Mouse (Mus musculus): ENCODE measurements around the gene Prrc2b.

Gene Prrc2b

DNA sequence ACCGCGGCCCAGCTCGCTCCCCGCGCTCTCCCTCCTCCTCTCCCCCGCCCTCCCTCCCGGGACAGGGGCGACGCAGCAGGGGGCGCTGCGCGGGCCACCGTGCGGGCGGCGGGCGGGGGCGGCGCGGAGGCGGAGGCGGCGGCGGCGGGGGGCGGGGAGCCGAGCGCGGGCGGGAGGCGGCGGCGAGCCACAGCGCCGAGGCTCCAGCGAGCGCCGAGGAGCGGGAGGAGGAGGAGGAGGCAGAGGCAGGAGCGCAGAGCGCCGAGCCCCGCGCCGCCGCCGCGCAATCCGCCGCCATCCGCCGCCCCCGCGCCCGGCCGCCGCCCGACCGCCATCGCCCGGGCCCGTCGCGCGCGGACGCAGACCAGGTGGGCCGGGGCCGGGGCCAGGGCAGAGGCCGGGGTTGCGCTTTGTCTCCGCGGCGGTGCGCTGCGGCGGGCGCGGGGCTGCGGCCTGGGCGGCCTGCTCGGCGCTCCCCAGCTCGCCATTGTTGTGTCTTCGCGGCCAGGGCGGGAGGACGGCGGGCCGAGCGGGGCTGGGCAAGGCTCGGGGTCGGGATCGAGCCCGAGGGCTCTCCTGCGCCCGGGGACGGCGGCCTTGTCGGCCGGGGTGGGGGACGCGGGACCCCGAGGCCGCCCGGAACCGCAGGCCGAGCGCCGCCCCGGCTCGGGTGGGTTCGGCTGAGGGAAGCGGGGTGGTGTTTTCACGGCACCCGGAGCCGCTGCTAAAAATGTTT is at the start of gene Prrc2b:
Prrc2b (plus strand) TSS at position 159 of the 736 bp plus-strand sequence.
- in situ Hi-C loops (cut with MboI, MseI): no loop called here

DNA sequence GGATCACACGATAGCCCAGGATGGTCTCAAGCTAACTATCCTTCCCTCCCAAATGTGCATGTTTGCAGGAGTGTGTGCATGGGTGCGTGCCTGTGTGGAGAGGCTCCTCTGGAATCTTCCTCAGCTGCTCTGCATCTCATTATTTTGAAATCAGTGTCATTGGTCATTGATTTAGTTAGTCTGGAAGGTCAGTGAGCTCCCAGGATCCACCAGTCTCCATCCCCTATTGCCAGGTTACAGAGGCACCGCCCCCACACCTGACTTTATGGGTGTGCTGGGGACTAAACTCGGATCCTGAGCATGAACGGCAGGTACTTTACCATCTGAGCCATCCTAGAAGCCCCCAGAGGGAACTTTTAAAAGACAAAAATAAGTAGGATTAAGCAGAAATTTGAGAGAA is 47.9 kb upstream of the Prrc2b start:
- in situ Hi-C loops (cut with MboI, MseI): no loop called here

DNA sequence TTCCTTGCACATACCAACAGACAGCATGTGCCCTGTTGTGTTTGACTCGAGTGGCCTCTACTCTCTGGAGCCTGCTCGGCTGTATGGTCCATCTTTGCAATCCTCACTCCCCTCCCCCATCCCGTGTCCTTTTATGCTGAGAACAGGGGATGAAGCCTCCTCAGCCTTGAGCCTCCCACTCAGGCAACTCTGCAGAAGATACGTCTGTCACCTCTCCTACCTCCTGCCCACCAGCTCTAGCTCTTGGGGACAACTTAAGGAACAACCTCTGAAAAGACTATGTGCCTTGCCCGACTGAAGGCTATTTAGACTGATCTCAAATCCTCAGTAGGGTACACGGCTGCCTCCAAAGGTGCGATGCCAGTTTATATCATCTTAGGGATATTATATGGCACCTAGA is 47.3 kb upstream of the Prrc2b start:
- in situ Hi-C loops (cut with MboI, MseI): no loop called here

DNA sequence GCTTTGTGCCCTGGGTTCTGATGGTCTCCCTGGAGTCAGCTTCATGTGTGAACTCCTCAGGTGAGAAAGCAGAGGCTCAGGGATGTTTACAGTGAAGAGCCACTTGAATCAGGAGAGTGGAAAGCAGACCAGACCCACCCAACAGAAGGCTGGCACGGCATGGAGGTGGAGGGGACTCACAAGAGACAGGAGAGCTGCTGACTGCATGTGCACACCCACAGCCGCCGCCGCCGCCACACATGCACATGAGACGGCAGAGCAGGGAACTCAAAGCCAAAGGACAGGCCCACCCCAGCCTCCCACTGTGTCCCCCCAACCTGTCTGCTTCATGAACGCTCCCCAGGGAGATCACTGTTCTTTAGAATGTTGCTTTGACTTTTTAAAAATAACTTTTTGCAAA is 46.8 kb upstream of the Prrc2b start:
- in situ Hi-C loops (cut with MboI, MseI): no loop called here

GRCm38 (mm10) chr2:32105117-32105913 is 45.6 kb upstream of the Prrc2b start:
- in situ Hi-C loops (cut with MboI, MseI): no loop called here

GRCm38 (mm10) chr2:32105930-32106329 is 45.0 kb upstream of the Prrc2b start:
- in situ Hi-C loops (cut with MboI, MseI): no loop called here

- in situ Hi-C loops (cut with MboI, MseI): no loop called here
Measured at GRCm38 (mm10) chr2:32111268-32111667, 39.6 kb upstream of the Prrc2b start.

DNA sequence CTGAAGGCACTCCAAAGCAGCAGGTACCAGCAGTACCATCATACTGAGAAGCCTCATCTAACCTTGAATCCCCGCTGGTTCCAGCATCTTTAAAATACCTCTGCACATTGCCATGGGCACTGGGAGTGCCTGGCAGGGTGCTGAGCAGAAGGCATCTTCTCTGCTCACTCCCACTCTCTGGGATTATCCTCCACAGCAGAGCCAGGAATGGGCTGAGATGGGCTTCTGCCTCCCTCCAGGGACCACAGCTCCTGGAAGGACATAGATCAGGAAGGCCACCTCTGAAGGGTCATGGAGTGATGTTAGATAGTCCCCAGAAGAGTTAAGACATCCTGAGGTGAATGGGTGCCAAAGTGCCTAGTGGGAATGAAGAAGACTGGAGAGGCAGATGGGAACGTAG is 38.3 kb upstream of the Prrc2b start:
- in situ Hi-C loops (cut with MboI, MseI): no loop called here

GRCm38 (mm10) chr2:32115851-32116268 is 35.0 kb upstream of the Prrc2b start:
- in situ Hi-C loops (cut with MboI, MseI): no loop called here

GRCm38 (mm10) chr2:32119802-32120750 is 30.8 kb upstream of the Prrc2b start:
- in situ Hi-C loops (cut with MboI, MseI): no loop called here

- in situ Hi-C loops (cut with MboI, MseI): no loop called here
Measured at GRCm38 (mm10) chr2:32121150-32121549, 29.7 kb upstream of the Prrc2b start.

- in situ Hi-C loops (cut with MboI, MseI): no loop called here
Measured at GRCm38 (mm10) chr2:32121785-32122184, 29.1 kb upstream of the Prrc2b start.

GRCm38 (mm10) chr2:32127653-32128535 is 23.0 kb upstream of the Prrc2b start:
- in situ Hi-C loops (cut with MboI, MseI): no loop called here

DNA sequence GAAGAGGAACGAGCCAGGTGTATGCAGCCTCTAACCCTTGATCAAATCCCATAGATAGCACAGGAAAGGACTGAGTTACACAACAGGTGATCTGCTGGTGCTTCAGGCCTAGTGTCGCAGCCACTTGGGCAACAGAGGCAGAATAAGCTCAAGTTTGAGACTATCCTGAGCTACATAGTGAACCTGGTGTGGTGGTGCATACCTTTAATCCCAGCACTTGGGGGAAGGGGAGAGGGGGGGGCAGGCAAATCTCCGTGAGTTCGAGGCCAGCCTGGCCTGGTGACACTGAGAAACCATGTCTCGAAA is 22.4 kb upstream of the Prrc2b start:
- in situ Hi-C loops (cut with MboI, MseI): no loop called here

- in situ Hi-C loops (cut with MboI, MseI): loop anchor here (5.0 to 10.0 kb wide), 4 partner anchors 42 to 985 kb away; partner anchors contain the start of gene Fnbp1
Measured at GRCm38 (mm10) chr2:32129383-32130074, 21.4 kb upstream of the Prrc2b start.

GRCm38 (mm10) chr2:32130435-32130834 is 20.4 kb upstream of the Prrc2b start:
- in situ Hi-C loops (cut with MboI, MseI): loop anchor here (5.0 to 10.0 kb wide), 4 partner anchors 43 to 986 kb away; partner anchors contain the start of gene Fnbp1

DNA sequence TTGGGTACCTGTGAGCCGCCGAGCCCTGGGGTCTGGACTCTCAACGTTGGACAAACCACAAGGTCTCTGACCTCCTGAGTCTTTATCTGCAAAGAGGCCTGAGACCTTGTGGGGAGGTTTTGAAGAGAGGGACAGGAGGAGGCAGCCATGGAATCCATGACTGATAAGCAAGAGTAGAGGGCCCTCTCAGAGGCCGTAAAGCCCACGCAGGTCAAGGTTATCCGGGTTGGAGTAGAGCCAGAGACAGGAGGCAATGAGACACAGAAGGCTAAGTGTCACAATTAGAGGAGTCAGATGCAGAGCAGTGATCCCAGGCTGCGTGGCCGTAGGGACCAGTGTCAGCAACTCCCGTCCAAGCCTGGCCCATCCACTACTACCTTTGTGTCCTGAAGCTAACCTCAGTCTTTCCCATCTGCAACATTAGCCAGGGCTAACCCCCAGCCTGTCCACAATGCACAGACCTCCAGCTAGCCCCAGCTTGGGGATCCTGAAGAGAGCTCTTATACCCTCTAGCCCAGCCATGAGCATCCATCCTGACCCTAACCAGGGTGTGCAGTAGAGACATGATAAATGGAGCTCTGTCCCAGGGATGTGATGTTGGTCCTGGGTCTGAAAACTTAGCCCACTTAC is 19.6 kb upstream of the Prrc2b start:
- in situ Hi-C loops (cut with MboI, MseI): loop anchor here (5.0 to 10.0 kb wide), 4 partner anchors 44 to 987 kb away; partner anchors contain the start of gene Fnbp1

DNA sequence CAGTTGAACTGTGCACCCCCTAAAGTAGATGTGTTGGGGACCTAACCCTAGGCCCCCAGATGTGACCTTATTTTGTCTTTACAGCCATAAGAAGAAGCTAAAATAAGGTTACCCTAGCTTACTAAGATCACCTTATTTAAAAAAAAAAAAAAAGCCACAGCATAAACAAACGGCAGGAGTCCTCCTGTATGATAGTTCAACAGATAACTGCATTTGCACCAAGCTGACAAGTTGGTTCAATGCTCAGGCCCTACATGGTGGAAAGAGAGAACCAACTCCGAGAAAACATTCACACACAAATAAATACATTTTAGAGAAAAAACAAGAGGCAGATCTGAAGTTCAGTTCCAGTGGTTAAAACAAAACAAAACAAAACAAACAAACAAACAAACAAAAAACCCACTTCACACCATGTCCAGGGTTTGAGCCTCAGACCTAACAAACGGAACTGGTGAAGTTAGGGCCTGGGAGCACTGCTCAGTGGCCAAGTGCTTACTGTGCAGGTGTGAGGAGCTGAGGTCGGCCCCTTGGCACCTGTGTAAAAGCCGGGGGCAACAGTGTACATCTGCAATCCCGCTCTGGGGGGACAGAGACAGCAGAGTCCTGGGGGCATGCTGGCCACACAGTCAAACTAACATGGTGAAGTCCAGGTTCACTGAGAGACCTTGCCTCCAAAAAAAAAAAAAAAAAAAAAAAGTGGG is 18.9 kb upstream of the Prrc2b start:
- in situ Hi-C loops (cut with MboI, MseI): loop anchor here (5.0 to 10.0 kb wide), 4 partner anchors 45 to 987 kb away; partner anchors contain the start of gene Fnbp1

DNA sequence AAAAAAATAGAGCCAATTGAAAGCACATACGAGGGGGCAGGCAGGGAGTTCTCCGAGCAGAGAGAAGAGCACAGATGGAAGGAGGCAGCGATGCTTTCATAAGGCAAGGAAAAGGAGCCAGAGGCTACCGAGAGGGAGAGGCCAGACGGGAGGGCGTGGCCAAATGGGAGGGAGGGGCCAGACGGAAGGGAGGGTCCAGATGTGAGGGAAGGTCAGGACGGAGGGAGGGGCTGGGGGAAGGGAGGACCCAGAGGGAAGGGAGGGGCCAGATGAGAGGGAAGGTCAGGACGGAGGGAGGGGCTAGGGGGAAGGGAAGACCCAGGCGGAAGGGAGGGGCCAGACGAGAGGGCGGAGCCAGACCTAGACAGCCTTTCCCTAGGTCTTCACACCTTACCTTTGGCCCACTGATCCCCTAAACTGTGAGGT is 18.3 kb upstream of the Prrc2b start:
- in situ Hi-C loops (cut with MboI, MseI): loop anchor here (5.0 to 10.0 kb wide), 4 partner anchors 45 to 988 kb away; partner anchors contain the start of gene Fnbp1

Measured in regulatory T cell (primary cell).